Mouse (Mus musculus): Measurements from ENCODE around the gene Olfr605. TPM values are rescaled to one million over a fixed set of nuclear protein-coding genes. Genes with fewer than 3 reads are reported as not detected.
"Not testable (repeated sequence)": the region's sequence is repeated elsewhere in the genome, so short reads cannot be mapped to it uniquely, and the experiment has no call there.

Olfr605 gene
- total RNA-seq (2021): not detected
- long read RNA-seq: 0 reads

- no peak for DNase-seq (ENCODE audit: low spot score in 2 of 2)
Measured at GRCm38 (mm10) chr7:103445339-103445738, at the start of gene Olfr605. TSS of gene Olfr605 (minus strand) at chr7:103445439.

- DNase-seq (ENCODE audit: low spot score in 2 of 2): not testable (repeated sequence)
Measured at GRCm38 (mm10) chr7:103477106-103477505, 31.9 kb upstream of the Olfr605 start.

GRCm38 (mm10) chr7:103469577-103469976, 24.3 kb upstream of the Olfr605 start, which contains the start of gene Olfr608:
TSS of gene Olfr608 (plus strand) at chr7:103469877.
- no peak for DNase-seq (ENCODE audit: low spot score in 2 of 2)

GRCm38 (mm10) chr7:103460590-103460989, 15.4 kb upstream of the Olfr605 start:
- DNase-seq (ENCODE audit: low spot score in 2 of 2): no peak

- no peak for DNase-seq (ENCODE audit: low spot score in 2 of 2)
Measured at GRCm38 (mm10) chr7:103448746-103449145, 3.5 kb upstream of the Olfr605 start, which contains the start of gene Olfr606. TSS of gene Olfr606 (plus strand) at chr7:103449046.

- DNase-seq (ENCODE audit: low spot score in 2 of 2): not testable (repeated sequence)
Measured at GRCm38 (mm10) chr7:103414772-103415171, 30.5 kb downstream of the Olfr605 start, which contains the start of gene Usp17lc. TSS of gene Usp17lc (plus strand) at chr7:103415072.

- DNase-seq (ENCODE audit: low spot score in 2 of 2): not testable (repeated sequence)
Measured at GRCm38 (mm10) chr7:103406521-103407055, 38.7 kb downstream of the Olfr605 start.

GRCm38 (mm10) chr7:103398981-103399380, 46.3 kb downstream of the Olfr605 start:
- no peak for DNase-seq (ENCODE audit: low spot score in 2 of 2)

GRCm38 (mm10) chr7:103397758-103398157, 47.5 kb downstream of the Olfr605 start:
- no peak for DNase-seq (ENCODE audit: low spot score in 2 of 2)

Small RNA genes within 50 kb of the gene (microRNA-seq; reads per million reads assigned to microRNA genes)
- 0 reads per million in 2 experiments for gene Gm25774

Other genes with a start within 250 kb of the Olfr605 start
- gene Olfr593, start 233.6 kb downstream of the Olfr605 start, total RNA-seq (2021): not detected
- not detected for gene Olfr594, start 228.4 kb downstream of the Olfr605 start, total RNA-seq (2021)
- gene Usp17ld, start 192.9 kb downstream of the Olfr605 start, total RNA-seq (2021): not detected
- gene Olfr596, start 139.8 kb downstream of the Olfr605 start, total RNA-seq (2021): not detected
- not detected for gene Olfr597, start 129.1 kb downstream of the Olfr605 start, total RNA-seq (2021)
- not detected for gene Olfr598, start 121.9 kb downstream of the Olfr605 start, total RNA-seq (2021)
- gene Olfr599, start 109.5 kb downstream of the Olfr605 start, total RNA-seq (2021): not detected
- not detected for gene Olfr600, start 95.8 kb downstream of the Olfr605 start, total RNA-seq (2021)
- gene Olfr601, start 82.8 kb downstream of the Olfr605 start, total RNA-seq (2021): not detected
- gene Olfr603, start 59.3 kb downstream of the Olfr605 start, total RNA-seq (2021): not detected
- not detected for gene Usp17lc, start 30.4 kb downstream of the Olfr605 start, total RNA-seq (2021)
- gene Olfr606, start 3.6 kb upstream of the Olfr605 start, total RNA-seq (2021): not detected
- not detected for gene Olfr607, start 18.7 kb upstream of the Olfr605 start, total RNA-seq (2021)
- gene Olfr608, start 24.4 kb upstream of the Olfr605 start, total RNA-seq (2021): not detected
- gene Olfr609, start 52.6 kb upstream of the Olfr605 start, total RNA-seq (2021): not detected
- not detected for gene Olfr610, start 66.7 kb upstream of the Olfr605 start, total RNA-seq (2021)
- not detected for gene Olfr611, start 75.4 kb upstream of the Olfr605 start, total RNA-seq (2021)
- gene Olfr612, start 97.3 kb upstream of the Olfr605 start, total RNA-seq (2021): not detected
- not detected for gene Olfr613, start 102.6 kb upstream of the Olfr605 start, total RNA-seq (2021)
- not detected for gene Olfr615, start 110.6 kb upstream of the Olfr605 start, total RNA-seq (2021)
- not detected for gene Olfr616, start 123.7 kb upstream of the Olfr605 start, total RNA-seq (2021)
- not detected for gene Olfr617, start 127.6 kb upstream of the Olfr605 start, total RNA-seq (2021)
- gene Olfr618, start 144.7 kb upstream of the Olfr605 start, total RNA-seq (2021): not detected
- not detected for gene Olfr619, start 155.1 kb upstream of the Olfr605 start, total RNA-seq (2021)
- not detected for gene Olfr620, start 167.1 kb upstream of the Olfr605 start, total RNA-seq (2021)
- not detected for gene Olfr622, start 197.3 kb upstream of the Olfr605 start, total RNA-seq (2021)
- not detected for gene Olfr623, start 218.3 kb upstream of the Olfr605 start, total RNA-seq (2021)
- under 1 TPM in 1 of 2 experiments, not detected in 1; 0.05 TPM for gene Olfr624, start 225.8 kb upstream of the Olfr605 start, total RNA-seq (2021)
- not detected for gene Olfr625-ps1, start 237.3 kb upstream of the Olfr605 start, total RNA-seq (2021)

Measured in layer of hippocampus, adult 18-20 months (tissue).